Mouse (Mus musculus): ENCODE data around the gene Thsd4.

DNA sequence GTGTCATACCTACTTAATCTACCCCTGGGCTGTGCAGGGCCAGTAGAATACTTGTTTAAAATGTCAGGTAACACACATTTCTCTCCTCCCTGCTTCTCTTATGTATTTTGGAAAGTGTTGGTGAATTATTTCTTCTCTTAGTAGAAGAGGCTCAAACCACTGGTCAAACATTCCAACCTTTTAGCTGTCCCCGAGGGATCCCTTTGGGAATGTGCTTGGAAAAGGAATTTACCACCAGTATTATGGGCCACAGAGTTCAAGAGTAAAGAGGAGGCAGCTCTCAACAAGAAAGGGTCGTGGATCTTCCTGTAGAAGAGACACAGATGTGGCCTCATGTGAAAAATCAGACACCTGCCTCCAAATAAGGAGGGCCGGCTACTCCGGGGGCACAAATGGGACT, 292.4 kb downstream of the Thsd4 start:
- no peak for TF ChIP-seq HCFC1 (IDR thresholded peaks at IDR 0.05; ENCODE audit: borderline replicate concordance, insufficient read depth, low read length)
- no peak for TF ChIP-seq ZNF384 (IDR thresholded peaks at IDR 0.05; ENCODE audit: low read depth, low read length)
